Mouse (Mus musculus): ENCODE measurements around the gene Kri1. TPM values are rescaled to one million over a fixed set of nuclear protein-coding genes. Genes with fewer than 3 reads are reported as not detected.

Kri1 gene
- total and polyA plus RNA-seq, 3 experiments = 76.1 to 233 (median 199) TPM

DNA sequence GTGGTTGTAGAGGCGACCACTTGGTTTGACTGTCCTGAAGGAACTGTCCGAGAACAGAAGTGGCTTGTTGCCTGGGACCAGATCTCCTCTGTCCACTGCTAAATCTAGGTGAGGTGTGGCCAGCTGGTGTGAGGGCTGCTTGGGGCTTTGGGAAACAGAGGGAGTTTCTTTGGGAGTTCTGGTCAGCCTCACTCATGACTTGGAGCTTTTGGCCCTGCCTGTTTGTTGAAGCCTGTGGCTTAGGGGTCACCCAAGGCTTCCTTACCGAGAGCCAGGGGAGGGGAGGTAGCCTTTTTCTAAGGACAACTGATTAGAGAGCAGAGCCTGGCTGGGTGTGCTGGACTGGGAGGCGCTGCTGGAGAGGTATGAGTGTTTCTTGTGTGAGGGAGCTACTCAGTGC is 47.6 kb upstream of the Kri1 start:
- no peaks in the 10 kb centered on the region for H3K36me3 ChIP-seq (ENCODE audit: control insufficient read depth in 1 of 2, insufficient read depth in 2 of 2, low read length in 2 of 2)
- no peak for DNase-seq (ENCODE audit: low read depth, low spot score)
- no peak overlapping the region for H3K27ac ChIP-seq (ENCODE audit: control insufficient read depth, low read depth, low read length)
- TF ChIP-seq GATA1 (IDR thresholded peaks at IDR 0.05; ENCODE audit: low read depth, low read length) = no peak
- TF ChIP-seq BHLHE40 (IDR thresholded peaks at IDR 0.05; ENCODE audit: borderline replicate concordance, low read depth, low read length) = no peak
- no peak for TF ChIP-seq RCOR1 (IDR thresholded peaks at IDR 0.05; ENCODE audit: low read depth, low read length)
- no peak for TF ChIP-seq E2F4 (IDR thresholded peaks at IDR 0.05; ENCODE audit: borderline replicate concordance, low read depth, low read length)
- TF ChIP-seq MAZ (IDR thresholded peaks at IDR 0.05; ENCODE audit: low read depth, low read length) = no peak
- TF ChIP-seq USF1 (IDR thresholded peaks at IDR 0.05; ENCODE audit: low read depth, low read length) = no peak
- TF ChIP-seq TCF12 (IDR thresholded peaks at IDR 0.05; ENCODE audit: low read depth, low read length) = no peak
- TF ChIP-seq TAL1 (IDR thresholded peaks at IDR 0.05; ENCODE audit: low read length) = no peak
- no peak for TF ChIP-seq ZKSCAN1 (IDR thresholded peaks at IDR 0.05; ENCODE audit: low read depth, low read length)
- TF ChIP-seq JUND (IDR thresholded peaks at IDR 0.05; ENCODE audit: low read depth, low read length) = no peak
- TF ChIP-seq MAX (IDR thresholded peaks at IDR 0.05; ENCODE audit: low read length) = no peak
- no peak for TF ChIP-seq CHD2 (IDR thresholded peaks at IDR 0.05; ENCODE audit: low read length)
- TF ChIP-seq ZC3H11A (IDR thresholded peaks at IDR 0.05; ENCODE audit: low read depth, low read length) = no peak
- no peak for TF ChIP-seq TBP (IDR thresholded peaks at IDR 0.05; ENCODE audit: low read depth, low read length)
- no peak for TF ChIP-seq SMC3 (IDR thresholded peaks at IDR 0.05; ENCODE audit: low read depth, low read length)
- no peak for TF ChIP-seq UBTF (IDR thresholded peaks at IDR 0.05; ENCODE audit: borderline replicate concordance, insufficient read depth, low read depth, low read length)
- TF ChIP-seq NRF1 (IDR thresholded peaks at IDR 0.05; ENCODE audit: insufficient read depth, low read depth, low read length, poor library complexity, severe bottlenecking) = no peak
- no peak for TF ChIP-seq CHD1 (IDR thresholded peaks at IDR 0.05; ENCODE audit: low read depth, low read length)
- no peak for TF ChIP-seq GABPA (IDR thresholded peaks at IDR 0.05; ENCODE audit: low read depth, low read length)
- H3K27me3 ChIP-seq (ENCODE audit: control insufficient read depth in 1 of 2, insufficient read depth in 2 of 2, low read length in 2 of 2) = no peaks in the 10 kb centered on the region
- H3K4me3 ChIP-seq (ENCODE audit: control insufficient read depth in 1 of 2, insufficient read depth in 1 of 2, low read depth in 2 of 2, low read length in 2 of 2) = no peak overlapping the region
- no peaks in the 10 kb centered on the region for H3K9me3 ChIP-seq (replicated peaks; ENCODE audit: insufficient read depth, low read length)
- peaks cover 2% of the 10 kb centered on the region; the same call in 1 of the 2 replicates for H3K79me2 ChIP-seq (ENCODE audit: control insufficient read depth, insufficient read depth, low read length, poor library complexity)
- H3K4me1 ChIP-seq (ENCODE audit: control insufficient read depth in 1 of 2, insufficient read depth in 2 of 2, low read length in 2 of 2) = no peaks in the 10 kb centered on the region
- H3K9ac ChIP-seq (ENCODE audit: control insufficient read depth, low read depth, low read length, poor library complexity, severe bottlenecking) = no peak overlapping the region

DNA sequence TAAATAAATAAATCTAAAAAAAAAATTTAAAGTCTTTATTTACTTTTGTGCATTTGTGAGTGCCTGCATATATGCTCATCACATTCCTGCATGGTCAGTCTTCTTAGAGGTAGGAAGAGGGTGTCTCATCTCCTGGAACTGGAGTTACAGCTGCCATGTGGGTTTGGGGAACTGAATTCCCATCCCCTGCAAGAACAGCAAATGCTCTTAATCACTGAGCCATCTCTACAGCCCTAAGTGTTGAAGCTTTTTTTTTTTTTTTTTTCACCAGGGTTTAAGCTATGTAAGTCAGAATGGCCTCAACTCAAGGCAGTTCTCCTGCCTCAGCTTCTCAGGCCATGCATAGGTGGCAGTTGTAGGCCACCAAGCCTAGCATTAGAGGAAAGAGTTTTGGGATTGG is 47.0 kb upstream of the Kri1 start:
- no peak overlapping the region for H3K27ac ChIP-seq (ENCODE audit: control insufficient read depth, low read depth, low read length)
- H3K79me2 ChIP-seq (ENCODE audit: control insufficient read depth, insufficient read depth, low read length, poor library complexity) = peaks cover 4% of the 10 kb centered on the region; the same call in 1 of the 2 replicates
- no peaks in the 10 kb centered on the region for H3K36me3 ChIP-seq (ENCODE audit: control insufficient read depth in 1 of 2, insufficient read depth in 2 of 2, low read length in 2 of 2)
- H3K4me3 ChIP-seq (ENCODE audit: control insufficient read depth in 1 of 2, insufficient read depth in 1 of 2, low read depth in 2 of 2, low read length in 2 of 2) = no peak overlapping the region
- DNase-seq (ENCODE audit: low read depth, low spot score) = no peak
- H3K4me1 ChIP-seq (ENCODE audit: control insufficient read depth in 1 of 2, insufficient read depth in 2 of 2, low read length in 2 of 2) = no peaks in the 10 kb centered on the region
- no peaks in the 10 kb centered on the region for H3K9me3 ChIP-seq (replicated peaks; ENCODE audit: insufficient read depth, low read length)
- H3K27me3 ChIP-seq (ENCODE audit: control insufficient read depth in 1 of 2, insufficient read depth in 2 of 2, low read length in 2 of 2) = no peaks in the 10 kb centered on the region
- TF ChIP-seq TBP (IDR thresholded peaks at IDR 0.05; ENCODE audit: low read depth, low read length) = no peak
- no peak for TF ChIP-seq USF1 (IDR thresholded peaks at IDR 0.05; ENCODE audit: low read depth, low read length)
- 0 out of 2 replicates have a peak, but pooled peaks have one; percentile 15 for TF ChIP-seq KAT2A (conservative IDR thresholded peaks at IDR 0.05; ENCODE audit: low read depth, low read length)
- TF ChIP-seq MYB (IDR thresholded peaks at IDR 0.05; ENCODE audit: low read depth, low read length) = no peak
- TF ChIP-seq POLR2A (IDR thresholded peaks at IDR 0.05; ENCODE audit: control insufficient read depth in 1 of 2, insufficient read depth in 1 of 2, low read depth in 1 of 2, low read length in 2 of 2, poor library complexity in 1 of 2) = no peak
- TF ChIP-seq ZNF384 (IDR thresholded peaks at IDR 0.05; ENCODE audit: low read depth, low read length) = peak; percentile 70
- TF ChIP-seq ZC3H11A (IDR thresholded peaks at IDR 0.05; ENCODE audit: low read depth, low read length) = no peak
- no peak for TF ChIP-seq CHD1 (IDR thresholded peaks at IDR 0.05; ENCODE audit: low read depth, low read length)
- no peak overlapping the region for H3K9ac ChIP-seq (ENCODE audit: control insufficient read depth, low read depth, low read length, poor library complexity, severe bottlenecking)

Measured in MEL (cell line).